Mouse (Mus musculus) cerebellum, adult 18-20 months (tissue): Measurements from ENCODE around the gene 4931406C07Rik.
"Not testable (repeated sequence)": the region's sequence is repeated elsewhere in the genome, so short reads cannot be mapped to it uniquely, and the experiment has no call there.

ENCODE experiments used
- DNase-seq, 2 experiments: peaks; one replicate each; pipeline ENCODE4 v3.0.0; 2021

4931406C07Rik gene

DNA sequence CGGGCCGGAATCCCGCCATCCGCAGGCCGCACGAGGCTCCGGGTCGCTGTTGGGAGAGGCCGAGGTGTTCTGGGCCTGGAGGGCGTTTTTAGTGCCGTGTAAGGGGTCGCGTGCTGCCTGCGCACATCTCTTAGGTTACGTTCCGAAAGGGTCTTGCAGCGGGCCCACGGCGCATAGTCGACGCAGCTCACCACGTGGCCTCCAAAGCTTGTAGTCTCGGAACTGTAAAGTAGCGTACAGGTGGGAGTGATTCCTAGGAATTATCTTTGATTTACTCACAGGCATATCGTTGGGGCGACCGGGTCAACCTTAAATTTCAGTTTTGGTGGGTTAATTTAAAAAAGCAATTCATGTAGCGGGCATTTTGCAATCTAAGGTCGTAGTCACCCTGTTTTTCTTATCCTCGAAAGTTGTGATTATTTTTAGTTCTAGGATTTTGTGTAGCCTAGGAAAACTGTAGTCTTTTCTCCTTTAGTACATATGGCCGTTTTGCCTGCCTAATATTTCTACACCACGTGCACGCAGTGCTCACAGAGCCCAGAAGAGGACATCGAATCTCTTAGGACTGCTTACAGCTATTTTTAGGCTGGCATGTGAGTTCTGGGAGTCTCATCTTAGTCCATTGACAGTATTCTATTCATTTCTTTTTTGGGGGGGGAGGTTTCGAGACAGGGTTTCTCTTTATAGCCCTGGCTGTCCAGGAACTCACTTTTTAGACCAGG, at the start of gene 4931406C07Rik:
4931406C07Rik (minus strand) TSS at position 51 of the 722 bp plus-strand sequence.
- no peak for DNase-seq

- no peak for DNase-seq
These were observed 43.7 kb upstream of the 4931406C07Rik start for GRCm38 (mm10) chr9:15349925-15350324.

- DNase-seq, result no peak
These were observed 31.5 kb upstream of the 4931406C07Rik start for GRCm38 (mm10) chr9:15337776-15338175.

DNA sequence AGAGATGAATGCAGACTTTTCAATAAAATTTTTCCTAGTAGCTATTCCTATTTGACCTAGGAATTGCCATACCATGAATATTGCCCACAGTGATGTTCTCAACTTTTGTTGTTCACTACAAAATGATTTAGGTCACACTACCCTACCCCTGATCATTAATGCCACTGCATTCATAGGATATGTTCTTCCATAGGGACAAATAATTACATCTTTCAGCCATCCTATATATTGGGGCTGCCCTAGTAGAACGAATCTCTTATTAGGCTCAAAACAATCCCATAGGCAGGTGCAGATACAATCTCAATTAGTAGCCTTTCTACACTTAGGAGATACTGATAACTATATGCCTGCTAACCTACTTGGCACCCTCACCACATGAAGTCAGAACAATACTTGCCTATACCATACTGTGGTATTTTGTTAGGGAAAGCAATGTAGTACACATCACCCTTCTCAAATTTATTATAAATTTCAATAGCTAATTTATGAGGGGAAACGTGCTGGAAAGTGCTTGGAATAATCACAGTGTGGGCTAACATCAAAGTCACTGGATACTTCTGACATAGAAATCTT, 12.0 kb upstream of the 4931406C07Rik start:
- DNase-seq, result no peak

DNA sequence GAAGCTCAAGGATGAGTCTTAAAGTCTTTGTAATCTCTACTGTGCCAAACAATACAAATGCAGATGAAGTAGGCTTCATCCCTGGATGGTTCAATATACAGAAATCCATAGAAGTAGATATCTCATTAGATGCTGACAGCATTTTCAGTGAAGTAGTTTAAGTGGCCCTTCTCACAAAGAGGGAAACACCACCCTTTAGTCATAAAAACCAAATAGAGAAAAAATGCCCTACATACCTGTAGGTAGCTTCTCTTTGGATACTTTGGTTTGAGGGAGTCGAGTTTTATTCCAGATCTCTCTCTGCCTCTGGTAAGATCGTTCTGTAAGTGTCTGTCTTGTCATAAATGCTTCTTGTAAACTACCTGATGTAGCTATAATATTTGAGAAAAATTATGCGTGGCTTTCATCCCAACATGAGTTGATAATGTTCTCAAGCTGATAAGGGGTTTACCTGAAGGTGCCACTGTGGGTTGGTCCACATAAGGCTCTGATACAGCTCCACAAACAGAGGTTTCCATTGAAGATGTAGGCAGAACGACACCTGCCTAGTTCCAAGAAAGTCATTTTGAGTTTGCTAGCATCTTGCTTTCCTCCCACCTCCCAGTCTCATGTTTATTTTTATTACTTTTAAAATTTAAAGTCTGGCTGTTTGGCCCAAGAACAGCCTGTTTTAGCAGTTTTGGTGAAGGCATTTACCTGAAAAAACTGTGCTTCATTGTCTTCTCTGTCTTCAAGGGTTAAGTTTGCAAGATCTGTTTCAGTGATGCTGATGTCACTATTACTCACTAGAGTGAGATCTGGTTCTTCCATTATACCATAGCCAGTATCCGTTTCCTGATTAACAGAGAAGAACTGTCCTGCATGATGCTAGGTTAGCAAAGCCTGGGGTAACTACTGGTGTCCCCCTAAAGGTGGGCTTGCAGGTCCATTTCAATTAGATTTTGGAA, 11.2 kb upstream of the 4931406C07Rik start:
- no peak for DNase-seq

DNA sequence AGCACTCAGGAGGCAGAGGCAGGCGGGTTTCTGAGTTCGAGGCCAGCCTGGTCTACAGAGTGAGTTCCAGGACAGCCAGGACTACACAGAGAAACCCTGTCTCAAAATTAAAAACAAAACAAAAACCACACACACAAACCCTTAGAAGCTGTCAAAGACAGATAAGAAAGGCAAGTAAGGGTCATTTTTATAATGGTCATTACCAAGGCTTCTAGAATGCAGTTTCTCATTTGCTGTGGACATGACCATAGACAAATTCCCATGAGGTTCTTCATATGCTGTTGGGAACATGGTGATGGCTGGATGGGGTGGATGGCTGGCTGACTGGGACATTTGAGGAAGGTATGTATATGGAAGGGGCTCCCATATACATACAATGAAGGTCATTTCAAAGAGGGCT, 10.0 kb upstream of the 4931406C07Rik start:
- not testable (repeated sequence) for DNase-seq

DNA sequence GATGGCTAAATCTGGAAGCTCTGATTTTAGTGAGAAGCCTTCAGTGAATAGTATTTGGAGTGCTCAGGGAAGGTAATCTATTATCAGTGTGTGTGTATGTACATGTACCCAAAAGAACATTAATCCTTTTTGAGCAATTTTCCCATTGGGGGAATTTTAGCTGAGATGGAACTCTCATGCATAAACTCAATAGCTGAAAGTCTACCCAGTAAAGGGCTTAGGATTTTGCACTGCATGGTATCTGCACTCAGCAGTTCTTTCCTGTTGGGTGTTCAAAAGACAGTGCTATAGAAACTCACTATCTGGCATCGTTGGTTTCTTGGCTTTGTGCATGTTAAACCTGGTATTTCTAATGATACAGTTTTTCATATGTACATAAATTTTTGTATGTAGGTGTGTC, 8.4 kb upstream of the 4931406C07Rik start:
- no peak for DNase-seq

GRCm38 (mm10) chr9:15313633-15314032, 7.4 kb upstream of the 4931406C07Rik start:
- DNase-seq, result no peak

GRCm38 (mm10) chr9:15312054-15312735, 5.9 kb upstream of the 4931406C07Rik start:
- peak in 1 of 2 experiments; percentile 12 for DNase-seq

- DNase-seq, result no peak
These were observed 3.9 kb upstream of the 4931406C07Rik start for GRCm38 (mm10) chr9:15310179-15310578.

DNA sequence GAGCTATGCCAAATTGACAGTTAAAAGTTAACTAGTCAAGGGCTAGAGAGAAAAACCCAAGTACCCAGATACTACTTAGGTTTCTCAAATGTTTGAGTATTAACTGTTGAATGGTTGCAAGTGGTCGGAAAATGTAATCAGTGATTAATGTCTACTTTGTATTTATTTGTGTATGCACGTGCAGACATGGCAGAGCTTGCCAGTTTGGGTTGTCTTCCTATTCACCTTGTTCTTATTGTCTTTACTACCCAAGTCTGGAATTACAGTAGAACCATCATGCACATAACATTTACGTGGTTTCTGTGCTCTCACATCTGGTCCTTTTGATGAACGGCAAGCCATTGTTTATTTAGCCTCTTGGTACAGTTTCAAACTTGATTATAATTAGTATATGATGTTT, 3.2 kb upstream of the 4931406C07Rik start:
- no peak for DNase-seq

GRCm38 (mm10) chr9:15308254-15308653, 2.0 kb upstream of the 4931406C07Rik start:
- DNase-seq, result no peak

- no peak for DNase-seq
These were observed 1.0 kb upstream of the 4931406C07Rik start for GRCm38 (mm10) chr9:15307257-15307656.

DNA sequence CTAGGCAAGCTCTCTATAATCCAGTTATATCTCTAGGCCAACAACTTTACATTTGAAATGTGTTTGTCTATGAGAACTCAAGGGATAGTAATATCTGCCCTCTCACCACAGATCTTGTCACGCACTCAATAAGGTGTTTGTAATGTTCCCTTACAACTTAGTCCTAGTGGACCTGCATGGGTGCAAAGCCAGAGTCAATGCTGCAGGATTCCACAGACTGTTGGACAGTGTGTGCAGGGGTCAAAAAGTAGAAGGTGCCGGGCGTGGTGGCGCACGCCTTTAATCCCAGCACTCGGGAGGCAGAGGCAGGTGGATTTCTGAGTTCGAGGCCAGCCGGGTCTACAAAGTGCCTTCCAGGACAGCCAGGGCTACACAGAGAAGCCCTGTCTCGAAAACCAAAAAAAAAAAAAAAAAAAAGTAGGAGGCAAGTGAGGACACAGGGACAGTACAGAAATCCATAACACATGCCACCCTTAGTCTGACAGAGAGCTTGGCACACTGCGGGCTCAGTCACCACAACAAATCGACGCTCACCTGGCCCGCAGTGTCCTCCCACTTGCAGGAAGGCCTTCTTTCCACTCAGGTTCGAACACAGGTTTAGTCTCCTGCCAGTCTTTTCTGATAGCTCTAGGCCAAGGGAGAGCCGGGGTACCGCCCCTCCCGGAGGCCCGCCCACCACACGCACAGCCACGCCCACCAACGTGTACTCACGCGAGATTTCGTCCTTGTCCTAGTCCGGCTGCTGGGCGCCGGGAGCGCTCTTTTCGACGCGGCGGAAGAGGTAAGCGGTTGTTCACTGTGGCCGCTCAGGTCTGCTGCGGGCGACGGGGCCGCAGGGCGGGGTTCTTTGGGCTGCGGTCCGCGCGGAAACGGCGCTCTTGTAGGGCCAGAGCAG, 498 bp downstream of the 4931406C07Rik start, which contains the start of gene Taf1d:
Taf1d (plus strand) TSS at position 712 of the 895 bp plus-strand sequence.
- peak; percentile 96 to 97 for DNase-seq

GRCm38 (mm10) chr9:15302881-15303280, 3.4 kb downstream of the 4931406C07Rik start:
- DNase-seq, result no peak

- DNase-seq, result not testable (repeated sequence)
These were observed 4.2 kb downstream of the 4931406C07Rik start for GRCm38 (mm10) chr9:15302006-15302405.

DNA sequence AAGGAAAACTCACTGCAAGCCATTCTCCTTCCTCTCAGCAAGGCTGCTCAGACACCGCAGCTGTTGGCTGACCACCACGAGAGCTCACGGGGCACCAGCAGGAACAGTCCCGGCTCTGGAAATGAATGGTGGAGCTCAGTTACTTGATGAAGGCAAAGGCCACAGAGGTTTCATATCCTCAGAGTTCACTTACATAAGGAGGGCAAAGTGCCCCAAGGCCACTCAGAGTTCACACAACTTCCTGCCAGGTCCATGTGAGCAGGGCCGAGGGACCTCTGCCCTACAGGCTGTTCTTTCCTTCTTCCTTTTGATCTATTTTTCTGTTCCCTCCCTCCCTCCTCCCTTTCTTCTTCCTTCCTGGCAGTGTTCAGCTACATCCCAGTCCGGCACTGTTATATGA, 4.8 kb downstream of the 4931406C07Rik start:
- no peak for DNase-seq

GRCm38 (mm10) chr9:15300056-15300455, 6.2 kb downstream of the 4931406C07Rik start:
- DNase-seq, result no peak

- no peak for DNase-seq
These were observed 7.8 kb downstream of the 4931406C07Rik start for GRCm38 (mm10) chr9:15298451-15298850.

DNA sequence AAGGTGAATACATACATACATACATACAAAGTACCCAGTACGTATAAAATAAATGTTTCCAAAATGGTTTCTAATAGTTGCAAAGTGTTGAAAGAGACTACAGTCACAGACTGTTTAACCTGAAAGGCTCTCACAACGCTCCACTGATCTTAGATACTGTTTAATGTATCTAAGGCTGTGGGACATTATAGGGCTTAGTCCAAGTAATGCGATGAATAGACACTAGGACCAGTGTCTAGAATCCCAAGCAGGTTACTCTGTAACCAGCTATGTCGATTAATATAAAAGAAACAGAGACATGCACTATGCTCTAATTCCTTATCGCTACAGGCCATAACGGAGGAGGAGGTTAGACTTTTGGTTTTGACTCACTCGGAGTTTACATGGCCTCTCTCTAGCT, 9.1 kb downstream of the 4931406C07Rik start:
- no peak for DNase-seq

GRCm38 (mm10) chr9:15289251-15289650, 17.0 kb downstream of the 4931406C07Rik start:
- DNase-seq, result no peak

- no peak for DNase-seq
These were observed 17.8 kb downstream of the 4931406C07Rik start for GRCm38 (mm10) chr9:15288402-15288801.
